Mouse (Mus musculus): ENCODE measurements around the gene Rasip1.
"Not testable (repeated sequence)": the region's sequence is repeated elsewhere in the genome, so short reads cannot be mapped to it uniquely, and the experiment has no call there.

Rasip1 gene

GRCm38 (mm10) chr7:45645591-45645971 lies 18.3 kb downstream of the Rasip1 start:
- DNase-seq, result no peak

DNA sequence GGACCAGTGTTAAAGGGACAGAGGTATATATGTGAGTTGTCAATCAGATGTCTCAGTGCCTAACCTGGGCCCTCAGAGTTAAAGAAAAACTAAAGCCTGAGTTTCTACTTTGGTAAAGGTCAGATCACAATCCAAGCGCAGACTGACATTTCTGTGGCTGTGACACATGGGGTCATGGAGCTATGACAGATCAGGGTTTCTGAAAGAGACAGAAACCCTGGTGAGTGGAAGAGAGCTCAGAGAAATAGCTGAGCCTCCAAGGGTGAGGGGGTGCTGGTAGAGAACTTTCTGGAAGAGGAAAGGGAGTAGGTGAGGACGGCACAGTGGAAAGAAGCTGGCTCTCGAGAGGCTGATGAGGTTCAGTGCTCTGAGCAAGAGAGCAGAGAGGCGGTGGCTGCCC lies 19.4 kb downstream of the Rasip1 start:
- no peak for DNase-seq

DNA sequence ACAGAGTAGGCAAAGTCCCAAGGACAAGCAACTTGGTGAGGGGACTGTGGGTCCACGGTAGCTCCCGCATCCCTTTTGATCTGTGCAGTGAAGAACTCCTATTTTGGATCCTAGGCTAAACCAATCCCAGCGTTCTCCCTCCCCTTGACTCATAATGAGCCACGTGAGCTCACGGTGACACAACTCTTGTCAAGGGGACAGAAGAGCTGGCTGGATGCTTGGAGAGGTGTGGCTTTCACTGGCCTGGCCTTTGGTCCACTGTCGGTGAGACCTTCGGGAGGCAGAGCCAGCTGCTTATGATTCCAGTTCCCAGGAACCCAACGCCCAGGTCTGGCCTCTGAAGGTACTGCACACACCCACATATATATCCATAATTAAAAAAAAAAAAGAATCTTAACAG lies 22.1 kb downstream of the Rasip1 start:
- DNase-seq, result no peak

GRCm38 (mm10) chr7:45650484-45650883 lies 23.2 kb downstream of the Rasip1 start:
- DNase-seq, result not testable (repeated sequence)

DNA sequence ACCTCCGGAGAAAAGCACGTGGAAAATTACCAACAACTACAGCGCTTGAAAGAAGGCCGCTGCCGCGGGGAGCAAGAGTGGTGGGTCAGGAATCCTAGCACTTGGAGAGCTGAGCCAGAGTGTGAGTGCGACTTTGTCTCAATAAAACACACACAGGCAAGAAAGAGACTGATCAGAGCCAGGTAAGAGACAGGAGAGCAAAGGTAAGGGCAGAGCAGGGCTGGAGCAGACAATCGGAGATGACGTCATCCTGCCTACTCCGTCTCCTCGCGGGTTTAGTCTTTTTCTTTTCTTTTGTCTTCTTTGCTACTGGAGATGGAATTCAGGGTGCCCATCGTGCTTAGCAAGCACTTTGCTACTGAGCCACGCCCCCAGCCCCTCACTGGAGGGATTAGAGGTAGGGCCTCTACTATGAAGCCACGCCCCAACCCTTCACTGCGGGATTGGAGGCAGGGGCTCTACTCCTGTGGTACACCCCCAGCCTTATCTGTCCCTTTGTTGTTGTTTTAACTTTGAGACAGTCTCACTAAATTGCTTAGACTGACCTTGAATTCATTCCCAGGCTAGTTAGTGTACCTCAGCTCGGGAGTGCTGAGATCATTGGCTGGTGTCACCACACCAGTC lies 27.2 kb downstream of the Rasip1 start:
- DNase-seq, result no peak

- no peak for DNase-seq
Measured at GRCm38 (mm10) chr7:45660746-45661478, 33.6 kb downstream of the Rasip1 start.

DNA sequence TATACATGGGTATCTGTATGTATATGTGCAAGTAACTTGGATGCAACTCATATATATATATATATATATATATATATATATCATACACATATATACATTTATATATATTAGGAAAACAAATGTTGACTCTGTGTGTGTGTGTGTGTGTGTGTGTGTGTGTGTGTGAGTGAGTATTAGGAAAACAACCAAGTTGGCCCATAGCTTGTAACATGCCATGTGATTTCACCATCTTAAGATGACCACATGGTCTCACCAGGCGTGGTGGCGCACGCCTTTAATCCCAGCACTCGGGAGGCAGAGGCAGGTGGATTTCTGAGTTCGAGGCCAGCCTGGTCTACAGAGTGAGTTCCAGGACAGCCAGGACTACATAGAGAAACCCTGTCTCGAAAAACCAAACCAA lies 34.4 kb downstream of the Rasip1 start:
- DNase-seq, result not testable (repeated sequence)

DNA sequence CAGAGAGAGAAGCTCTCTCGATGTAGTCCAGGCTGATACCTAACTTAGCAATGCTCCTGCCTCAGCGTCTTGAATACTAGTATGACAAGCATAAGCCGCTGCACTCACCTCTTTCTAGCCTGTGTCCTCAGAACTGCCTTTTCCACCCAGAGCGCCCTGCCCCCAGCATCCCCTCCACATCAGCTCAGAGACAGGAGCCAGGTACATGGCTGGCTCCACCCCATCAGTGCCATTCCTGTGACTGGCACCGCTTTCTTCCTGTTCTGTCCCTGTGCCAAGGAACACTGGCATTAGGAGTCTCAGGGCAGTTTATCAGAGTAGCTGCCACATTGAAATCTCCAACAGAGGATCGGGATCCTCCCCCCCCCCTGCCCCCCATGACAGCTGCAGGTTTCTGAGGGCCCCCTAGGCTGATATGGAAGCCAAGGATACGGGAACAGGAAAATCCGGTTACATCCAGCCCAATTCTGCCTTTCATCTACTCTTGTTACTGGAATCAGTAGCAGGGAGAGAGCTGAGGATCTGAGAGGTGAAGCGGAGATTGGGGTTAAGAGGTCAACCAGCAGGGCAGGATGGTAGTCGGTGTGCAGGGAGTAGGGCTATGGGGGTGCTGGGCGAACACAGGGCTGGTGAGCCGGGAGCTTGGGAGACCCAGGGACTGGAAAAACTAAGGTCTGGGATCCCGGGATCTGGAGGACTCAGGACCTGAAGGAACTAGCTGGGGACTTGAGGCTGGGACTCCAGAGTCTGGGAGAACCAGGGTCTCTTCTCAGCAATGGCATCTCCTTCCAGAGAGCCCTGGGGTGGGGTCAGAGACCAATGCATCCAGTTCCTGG lies 38.2 kb downstream of the Rasip1 start:
- no peak for DNase-seq

DNA sequence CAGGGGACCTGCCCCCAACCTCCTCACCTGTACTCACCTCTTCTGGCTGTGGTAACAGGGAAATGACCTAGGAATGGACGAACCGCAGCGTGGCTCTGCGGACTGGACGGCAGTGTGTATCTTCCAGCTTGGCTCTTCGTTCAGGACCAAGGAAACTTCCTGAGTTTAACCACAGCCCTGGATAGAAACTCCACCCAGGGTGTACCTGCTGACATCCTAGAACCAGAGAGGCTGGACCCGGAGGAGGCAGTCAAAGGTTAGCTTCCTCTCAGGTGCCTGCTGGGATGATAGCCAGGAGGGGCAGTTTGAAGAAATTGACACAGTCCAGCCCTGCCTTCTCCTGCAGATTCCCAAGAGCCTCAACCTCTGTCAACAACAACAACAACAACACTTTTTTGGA lies 38.9 kb downstream of the Rasip1 start, which contains the start of gene Fut2:
TSS of gene Fut2 (minus strand) at position 234 of the 400 bp plus-strand sequence.
- DNase-seq, result no peak

DNA sequence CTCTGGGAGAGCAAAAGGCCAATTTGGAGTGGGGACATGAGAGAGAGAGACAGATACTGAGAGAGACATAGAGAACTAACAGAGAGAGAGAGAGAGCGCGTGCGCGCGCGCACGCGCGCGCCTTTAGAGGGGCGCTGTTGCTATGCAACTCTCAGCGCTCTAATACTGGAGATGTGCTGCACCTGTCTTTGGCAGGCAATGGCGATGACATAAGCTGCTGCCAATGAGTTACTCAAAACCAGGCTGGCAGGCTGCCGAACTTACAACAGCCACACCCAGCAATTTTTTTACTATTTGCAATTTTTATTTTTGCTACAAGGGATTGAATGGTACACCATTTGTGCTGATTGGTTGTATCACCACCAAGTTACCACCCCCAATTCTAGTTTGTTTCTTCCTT lies 40.5 kb downstream of the Rasip1 start:
- no peak for DNase-seq

- no peak for DNase-seq
Measured at GRCm38 (mm10) chr7:45668921-45669320, 41.6 kb downstream of the Rasip1 start.

DNA sequence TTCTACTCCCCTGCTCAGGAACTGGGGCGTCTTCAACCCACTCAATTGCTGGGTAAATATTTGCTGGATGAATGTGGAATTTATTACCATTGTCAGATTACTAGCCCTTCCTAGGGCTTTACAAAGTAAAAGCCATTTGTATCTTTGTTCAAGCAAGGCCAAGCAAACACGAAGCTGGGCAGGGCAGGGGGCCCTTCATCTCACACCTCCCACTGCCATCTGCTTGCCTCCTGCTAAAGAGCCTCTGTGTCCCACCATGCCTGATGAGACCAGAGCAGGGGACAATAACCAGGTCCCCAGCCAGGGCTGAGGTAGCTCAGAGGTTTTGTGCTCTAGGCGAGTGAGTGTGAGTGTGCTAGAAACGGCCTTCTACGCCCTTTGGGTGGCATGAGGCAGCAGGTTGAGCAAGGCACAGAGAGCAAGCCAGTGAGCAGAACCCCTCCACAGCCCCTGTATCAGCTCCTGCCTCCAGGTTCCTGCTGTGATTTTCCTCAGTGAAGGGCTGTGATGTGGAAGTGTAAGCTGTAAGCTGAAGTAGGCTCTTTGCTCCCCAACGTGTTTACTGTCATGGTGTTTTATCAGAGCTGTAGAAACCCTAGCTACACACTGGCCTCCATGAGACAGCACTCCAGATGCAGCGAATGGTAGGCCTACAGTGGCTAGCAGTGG lies 50.5 kb downstream of the Rasip1 start:
- DNase-seq, result no peak

DNA sequence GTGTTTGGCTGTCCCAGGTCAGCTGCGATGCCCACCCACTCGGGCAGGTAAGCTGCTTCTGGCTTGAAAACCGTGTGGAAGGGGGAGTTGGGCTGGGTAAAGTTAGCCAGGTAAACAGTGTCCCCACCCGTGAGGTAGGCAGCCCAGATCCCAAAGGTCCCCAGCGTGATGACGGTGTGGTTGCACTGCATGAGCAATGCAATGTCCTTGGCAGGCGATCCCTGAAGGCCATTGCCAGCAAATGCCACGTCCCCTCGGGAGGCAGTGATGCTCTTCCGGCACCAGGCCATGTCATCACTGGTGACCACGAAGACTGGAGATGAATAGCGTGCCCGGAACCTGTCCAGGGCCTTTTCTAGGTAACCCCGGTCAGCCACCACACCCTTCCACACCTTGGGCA lies 51.2 kb downstream of the Rasip1 start:
- no peak for DNase-seq

DNA sequence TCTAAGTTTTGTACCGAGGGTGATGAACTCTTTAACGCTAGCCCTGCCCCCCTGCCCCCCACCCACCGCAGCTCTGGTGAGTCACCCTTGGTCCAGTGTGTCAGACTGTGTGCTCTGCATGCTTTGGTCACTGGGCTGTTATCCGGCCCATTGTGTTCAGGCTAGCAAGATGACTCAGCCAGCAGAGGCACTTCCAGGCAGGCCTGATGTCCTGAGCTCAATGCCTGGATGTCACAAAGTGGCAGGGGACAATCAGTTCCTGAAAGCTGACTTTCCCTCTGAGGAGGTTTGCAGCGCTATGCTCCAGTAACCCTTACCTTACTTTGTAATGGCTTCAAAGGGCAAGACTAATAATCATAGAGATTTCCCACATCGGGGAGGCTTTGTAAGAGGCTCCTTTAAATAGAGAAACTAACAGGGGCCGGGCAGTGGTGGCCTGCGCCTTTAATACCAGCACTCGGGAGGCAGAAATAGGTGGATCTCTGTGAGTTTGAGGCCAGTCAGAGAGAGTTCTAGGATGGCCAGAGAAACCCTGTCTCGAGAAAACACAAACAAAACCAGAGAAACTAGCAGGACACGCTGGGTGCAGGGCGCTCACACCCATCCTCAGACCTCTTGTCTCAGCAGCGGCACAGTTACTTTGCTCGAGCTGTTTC lies 52.8 kb downstream of the Rasip1 start:
- peak; percentile 44 for DNase-seq

DNA sequence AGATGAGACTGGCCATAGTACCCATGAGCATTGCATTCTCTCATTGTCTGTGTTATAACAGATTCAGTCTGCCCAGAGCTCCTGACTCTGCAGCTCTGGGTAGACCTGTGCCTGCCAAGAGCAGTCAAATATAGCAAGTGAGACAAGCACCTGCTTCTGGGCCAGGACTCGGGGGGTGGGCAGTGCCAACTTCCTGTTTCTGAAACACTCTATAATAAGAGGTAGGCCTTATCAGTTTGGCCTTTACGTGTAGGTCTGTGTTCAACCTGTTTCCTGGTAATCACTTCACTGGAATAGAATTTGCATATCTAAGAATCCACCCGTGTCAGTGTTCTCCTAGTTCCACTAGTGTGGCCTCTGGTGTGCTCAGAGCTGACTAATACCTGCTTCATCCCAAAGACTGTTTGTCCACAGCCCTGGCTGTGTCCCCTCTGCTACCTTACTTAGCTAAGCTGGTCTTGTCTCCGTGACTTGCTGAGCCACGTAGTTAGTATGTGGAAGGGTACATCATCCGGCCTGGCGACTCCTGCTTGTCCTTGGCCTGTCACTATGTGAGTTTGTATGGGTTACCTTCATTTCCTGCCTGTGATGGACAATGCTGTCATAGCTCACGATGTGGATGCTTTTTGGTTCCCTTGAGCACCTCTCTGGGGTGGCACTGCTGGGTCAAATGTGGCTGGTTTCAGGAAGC lies 53.9 kb downstream of the Rasip1 start:
- peak; percentile 53 for DNase-seq

DNA sequence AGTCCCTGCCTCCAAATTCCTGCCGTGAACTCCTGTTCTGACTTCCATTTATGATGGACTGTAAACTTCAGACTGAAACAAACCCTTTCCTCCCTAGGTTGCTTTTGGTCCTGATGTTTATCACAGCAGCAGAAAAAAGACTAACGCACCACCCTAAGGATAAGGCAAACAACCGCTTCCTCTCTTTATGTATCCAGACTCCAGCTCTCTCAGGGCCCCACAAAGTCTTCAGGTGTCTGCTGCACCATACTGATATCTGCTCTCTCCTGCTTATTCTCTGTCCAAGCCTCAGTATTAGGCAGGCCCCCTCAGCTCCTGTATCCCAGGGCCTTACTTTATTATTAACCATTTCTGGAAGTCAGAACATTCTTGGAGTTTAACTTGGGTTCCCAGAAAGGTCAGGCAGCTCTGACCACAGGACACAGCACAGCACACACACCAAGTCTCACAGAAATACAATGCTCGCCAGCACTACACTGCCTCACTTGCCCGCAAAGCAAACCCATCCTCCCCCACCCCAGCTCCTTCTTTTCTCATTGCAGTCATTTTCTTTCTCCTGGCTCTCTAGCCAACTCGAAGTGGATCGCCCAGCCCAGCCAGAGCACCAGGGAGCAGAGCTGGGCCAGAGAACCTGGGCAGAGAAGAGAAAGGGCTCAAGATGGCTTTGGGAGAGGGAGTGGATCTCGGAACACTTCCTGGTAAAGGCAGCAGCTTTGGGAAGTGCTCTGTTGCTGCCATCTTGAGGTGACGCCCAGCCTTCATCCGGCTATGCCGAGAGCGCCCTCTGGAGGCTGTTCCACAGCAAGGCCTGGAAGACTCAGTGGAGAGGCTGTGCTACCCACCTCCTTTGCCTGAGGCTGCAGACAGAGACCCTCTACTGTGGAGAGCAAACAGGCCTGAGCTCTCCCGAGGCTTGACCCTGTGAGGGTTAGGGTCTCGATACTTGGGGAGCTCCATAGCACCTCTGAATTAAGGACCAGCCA lies 55.1 kb downstream of the Rasip1 start:
- DNase-seq, result peak; percentile 95

DNA sequence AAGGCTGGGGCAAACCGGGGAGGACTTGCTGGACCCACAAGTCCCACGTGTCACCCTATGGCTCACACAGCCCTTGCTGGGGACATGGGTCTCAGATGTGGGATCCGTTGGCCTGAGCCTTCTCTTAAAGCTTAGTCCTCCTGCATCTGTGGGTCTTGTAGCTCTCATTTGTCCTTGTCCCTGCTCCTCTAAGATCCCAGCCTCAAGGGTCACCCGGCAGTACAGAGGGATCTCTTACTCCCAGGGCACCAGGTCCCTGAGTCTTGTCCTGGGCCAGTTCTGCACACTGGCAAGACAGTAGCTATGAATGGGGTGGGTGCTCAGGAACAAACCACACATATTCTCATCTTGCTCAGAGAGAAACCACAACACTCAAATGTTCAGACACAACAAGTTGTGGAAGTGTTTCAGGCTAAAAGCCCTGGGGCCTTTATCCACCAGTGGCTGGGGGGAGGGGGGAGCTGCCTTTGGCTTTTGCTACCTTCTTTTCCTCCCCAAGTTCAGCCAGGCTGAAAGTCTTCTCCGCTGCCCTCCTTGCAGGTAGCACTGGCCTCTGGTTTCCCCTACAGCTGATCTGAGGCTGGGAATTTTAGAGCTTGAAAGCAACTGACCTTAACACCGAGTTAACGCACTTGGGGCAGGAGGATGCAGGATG lies 56.2 kb downstream of the Rasip1 start, which contains the start of gene Ntn5:
TSS of gene Ntn5 (plus strand) at position 627 of the 655 bp plus-strand sequence.
- no peak for DNase-seq

DNA sequence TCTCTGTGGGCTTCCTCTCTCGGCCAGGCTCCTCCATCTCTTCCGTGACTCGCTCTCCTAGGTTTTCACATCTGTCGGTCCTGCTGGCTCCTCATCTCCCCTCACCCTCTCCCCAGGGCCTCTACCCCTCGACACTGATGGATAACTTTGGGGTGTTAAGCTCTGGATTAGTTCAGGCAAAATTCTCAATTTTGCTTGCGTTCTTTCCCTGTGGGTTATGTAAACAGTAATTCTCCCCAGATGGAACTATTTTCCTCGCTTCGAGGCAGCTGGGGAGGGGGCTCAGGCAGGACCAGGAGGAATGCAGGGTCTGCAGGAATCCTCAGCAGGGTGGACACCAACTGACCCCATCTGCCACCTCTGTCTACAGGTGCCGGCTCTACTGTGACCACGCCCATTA lies 58.5 kb downstream of the Rasip1 start:
- DNase-seq, result no peak

DNA sequence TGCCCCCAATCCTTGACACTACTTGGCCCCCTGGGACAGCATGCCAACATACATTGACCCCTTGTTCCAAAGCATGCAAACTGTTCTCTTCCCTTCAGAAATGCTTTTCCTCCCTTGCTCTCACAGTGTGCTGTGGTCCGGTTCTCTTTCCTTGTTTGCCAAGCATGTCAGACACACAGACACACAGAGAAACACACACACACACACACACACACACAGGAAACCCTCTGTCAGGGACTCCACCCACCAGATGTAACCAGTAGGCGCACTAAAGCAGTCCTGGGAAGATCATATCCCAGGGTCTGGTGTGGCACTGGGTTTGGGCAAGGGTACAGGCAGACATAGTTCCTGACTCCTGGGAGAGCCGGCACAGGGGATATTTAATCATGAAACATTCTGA lies 59.6 kb downstream of the Rasip1 start:
- DNase-seq, result no peak

Data from lung, postnatal 14 days (tissue).